Mouse (Mus musculus) ES-Bruce4 (cell line): ENCODE measurements around the gene Gpc1.

Source experiments
- CTCF ChIP-seq: IDR thresholded peaks from one replicate; pipeline ENCODE4 v1.8.1; 2011; ENCODE audit warnings: low read depth, low read length
- EP300 ChIP-seq: IDR thresholded peaks from 2 replicates; pipeline ENCODE4 v1.6.1; 2011; ENCODE audit warnings: low read depth, low read length; ENCODE audit not compliant: insufficient read depth
- POLR2A ChIP-seq: IDR thresholded peaks from one replicate; pipeline ENCODE4 v1.8.1; 2011; ENCODE audit warnings: low read length; ENCODE audit not compliant: insufficient read depth

DNA sequence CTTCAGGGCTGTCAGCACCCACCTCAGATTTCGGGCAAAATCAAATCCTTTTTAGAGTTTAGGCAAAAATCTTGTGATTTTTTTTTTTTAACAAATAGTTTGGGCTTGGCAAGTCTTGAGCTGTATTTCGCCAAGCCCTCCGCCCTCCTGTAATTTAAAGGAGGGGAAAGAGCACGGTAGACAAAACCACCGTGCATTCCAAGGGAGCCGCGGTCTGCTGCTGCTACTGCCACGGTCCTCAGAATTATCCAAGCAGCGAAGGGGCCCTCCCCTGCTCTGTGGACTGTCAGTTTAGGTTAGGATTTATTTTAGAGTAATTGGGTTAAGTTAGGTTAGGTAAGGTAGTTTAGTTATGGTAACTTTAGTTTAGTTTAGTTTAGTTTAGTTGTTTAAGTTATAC is 16.3 kb upstream of the Gpc1 start:
- TF ChIP-seq POLR2A: no peak
- no peak for TF ChIP-seq CTCF
- TF ChIP-seq EP300: no peak
